Mouse (Mus musculus) forebrain, embryonic 16.5 days (tissue): ENCODE measurements at regions not wholly inside any gene's neighbourhood (a gene's known extent, or its start where the extent isn't known, plus 50 kb on each side); places are given as distances from the start of the nearest gene placed in this dataset.

Experiments
- ATAC-seq: fragments of 200-750 bp; cut with Nextera tagmentation; 2 replicates; pipeline ENCODE4 v1.8.0; 2017; ENCODE audit warnings: mild to moderate bottlenecking, moderate library complexity
- H3K27ac ChIP-seq: fragments of 300-500 bp; sonication (generic); 2 replicates; pipeline ENCODE4 v1.5.1; 2014; ENCODE audit warnings: low read length, control low read depth
- H3K27me3 ChIP-seq: fragments of 300-500 bp; sonication (generic); replicated peaks from 2 replicates; pipeline ENCODE4 v1.6.1; 2014; ENCODE audit warnings: low read length; ENCODE audit not compliant: control insufficient read depth, insufficient read depth
- H3K36me3 ChIP-seq: fragments of 300-500 bp; sonication (generic); 2 replicates; pipeline ENCODE4 v1.6.1; 2014; ENCODE audit not compliant: control insufficient read depth, insufficient read depth
- H3K4me1 ChIP-seq: fragments of 300-500 bp; sonication (generic); replicated peaks from 2 replicates; pipeline ENCODE4 v1.6.1; 2014; ENCODE audit warnings: low read length; ENCODE audit not compliant: control insufficient read depth, insufficient read depth
- H3K4me2 ChIP-seq: fragments of 300-500 bp; sonication (generic); 2 replicates; pipeline ENCODE4 v1.6.1; 2014; ENCODE audit warnings: mild to moderate bottlenecking, low read length, control low read depth
- H3K4me3 ChIP-seq: fragments of 300-500 bp; sonication (generic); replicated peaks from 2 replicates; pipeline ENCODE4 v1.5.1; 2014; ENCODE audit warnings: mild to moderate bottlenecking, low read length, control low read depth
- H3K9ac ChIP-seq: fragments of 300-500 bp; sonication (generic); replicated peaks from 2 replicates; pipeline ENCODE4 v1.6.1; 2014; ENCODE audit warnings: low read depth, low read length, control low read depth
- H3K9me3 ChIP-seq: fragments of 300-500 bp; sonication (generic); 2 replicates; pipeline ENCODE4 v1.6.1; 2016; ENCODE audit warnings: low read length; ENCODE audit not compliant: control insufficient read depth
- WGBS: fragments of 180-500 bp; shearing (Covaris S2); extraction: QIAGEN DNeasy Blood & Tissue Kit; methylation state at CpG from one replicate; pipeline ENCODE4 v1.1.7; 2014; 5-methylcytosine and 5-hydroxymethylcytosine counted together

DNA sequence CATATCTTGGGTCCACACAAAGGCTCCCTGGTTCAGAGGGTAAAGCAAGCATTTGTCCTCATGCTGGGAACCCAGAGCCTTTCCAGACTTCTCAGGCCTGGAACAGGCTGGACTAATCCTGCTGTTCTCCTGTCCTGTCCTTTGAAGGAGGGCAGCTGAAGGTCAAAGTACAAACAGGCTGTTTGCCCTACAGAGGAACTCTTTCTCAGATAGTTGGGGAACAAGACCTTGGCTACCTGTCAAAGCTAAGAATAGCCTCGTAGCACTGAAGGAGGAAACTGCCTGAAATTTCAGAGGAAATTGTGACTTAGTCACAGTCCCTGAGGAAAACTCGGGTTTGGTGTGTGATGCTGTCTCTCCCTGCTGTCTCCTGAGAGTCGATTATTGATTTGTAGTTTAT is 245.6 kb upstream of the N4bp1 start:
- Histone ChIP-seq H3K27ac (no peak overlapping the region), H3K4me2 (no peak overlapping the region), H3K4me3 (no peak overlapping the region), H3K9me3 (no peaks in the 10 kb centered on the region), H3K27me3 (no peaks in the 10 kb centered on the region), H3K9ac (no peak overlapping the region), H3K4me1 (peaks cover 3% of the 10 kb centered on the region; the same call in 1 of the 2 replicates), H3K36me3 (no peaks in the 10 kb centered on the region)
- no peak for ATAC-seq
- WGBS, result 58% methylated on average over 3 of the region's 3 CpGs

DNA sequence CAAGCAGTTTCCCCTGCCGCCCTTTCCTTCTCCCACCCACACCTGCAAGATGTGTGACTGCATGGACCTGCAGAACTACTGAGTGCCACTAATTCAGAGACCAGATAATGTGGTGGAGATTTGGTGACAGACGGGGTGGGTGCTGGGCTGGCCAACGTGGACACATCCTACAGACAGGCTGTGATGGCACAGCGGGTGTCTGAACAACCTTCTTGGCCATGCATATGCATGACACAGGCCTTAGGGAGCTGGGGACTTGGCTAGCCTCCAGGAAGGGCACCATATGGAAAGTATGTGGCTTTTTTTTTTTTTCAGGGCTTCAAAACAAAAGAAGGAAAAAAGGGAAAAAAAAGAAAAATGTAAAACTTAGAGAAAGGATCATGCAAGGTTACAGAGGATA is 243.5 kb upstream of the N4bp1 start:
- Histone ChIP-seq H3K4me1 (peaks cover 3% of the 10 kb centered on the region; the same call in 1 of the 2 replicates), H3K36me3 (no peaks in the 10 kb centered on the region), H3K4me2 (no peak overlapping the region), H3K9me3 (no peaks in the 10 kb centered on the region), H3K27ac (peak overlapping the region; percentile 23; the same call in 1 of the 2 replicates), H3K27me3 (no peaks in the 10 kb centered on the region), H3K4me3 (no peak overlapping the region), H3K9ac (no peak overlapping the region)
- 46% methylated on average over 4 of the region's 4 CpGs for WGBS
- ATAC-seq, result peak; percentile 50

DNA sequence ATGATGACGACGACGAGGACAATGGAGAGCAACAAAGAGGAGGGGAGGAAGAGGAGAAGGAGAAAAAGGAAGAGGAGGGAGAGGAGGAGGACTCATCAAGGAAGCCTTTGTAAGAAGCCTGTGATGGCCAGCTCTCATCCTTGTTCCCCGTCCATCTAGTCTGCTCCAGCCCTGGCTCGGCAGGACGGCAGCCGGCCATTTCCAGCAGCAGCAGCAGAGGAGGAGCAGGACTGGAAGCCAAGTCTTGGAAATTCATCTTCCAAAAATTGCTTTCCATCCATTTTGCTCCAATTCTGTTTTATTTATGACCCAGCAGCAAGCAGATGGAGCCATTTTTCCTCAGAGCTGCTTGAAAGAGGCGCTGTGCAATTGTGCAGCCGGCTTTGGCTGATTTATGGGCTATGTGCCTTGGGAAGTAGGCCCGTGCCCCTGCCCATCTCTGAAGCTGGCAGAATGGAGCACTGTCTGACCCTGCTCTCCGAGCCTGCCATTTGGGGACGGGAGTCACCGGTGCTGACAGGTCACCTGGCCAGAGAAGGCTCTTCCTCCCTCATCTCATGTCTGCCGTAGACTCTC is 231.2 kb upstream of the N4bp1 start:
- Histone ChIP-seq H3K4me2 (no peak overlapping the region), H3K4me1 (no peaks in the 10 kb centered on the region), H3K4me3 (no peak overlapping the region), H3K27ac (no peak overlapping the region), H3K36me3 (no peaks in the 10 kb centered on the region), H3K27me3 (no peaks in the 10 kb centered on the region), H3K9ac (no peak overlapping the region), H3K9me3 (no peaks in the 10 kb centered on the region)
- no peak for ATAC-seq
- WGBS, result 84% methylated on average over 14 of the region's 14 CpGs

DNA sequence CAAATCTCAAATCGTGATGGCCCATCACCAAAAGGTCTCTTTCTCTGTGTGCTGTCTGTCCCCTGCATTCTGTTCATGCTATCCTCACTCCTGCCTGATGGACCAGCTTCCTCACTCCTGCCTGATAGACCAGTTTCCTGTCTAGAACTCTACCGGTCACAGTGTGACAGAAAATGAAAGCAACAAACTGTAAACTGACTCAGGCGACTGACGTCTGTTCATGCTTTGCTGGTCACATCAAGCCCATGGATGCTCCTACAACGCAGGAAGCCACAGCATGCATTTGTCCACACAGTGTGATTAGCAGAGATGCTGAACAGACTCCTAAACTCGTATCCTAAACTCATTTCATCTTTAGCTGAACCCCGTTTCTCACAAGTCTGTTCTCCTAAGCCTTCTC is 227.3 kb upstream of the N4bp1 start:
- Histone ChIP-seq H3K9ac (no peak overlapping the region), H3K27ac (no peak overlapping the region), H3K9me3 (no peaks in the 10 kb centered on the region), H3K4me2 (no peak overlapping the region), H3K27me3 (no peaks in the 10 kb centered on the region), H3K36me3 (no peaks in the 10 kb centered on the region), H3K4me1 (no peaks in the 10 kb centered on the region), H3K4me3 (no peak overlapping the region)
- 88% methylated on average over 7 of the region's 7 CpGs for WGBS
- ATAC-seq, result no peak

DNA sequence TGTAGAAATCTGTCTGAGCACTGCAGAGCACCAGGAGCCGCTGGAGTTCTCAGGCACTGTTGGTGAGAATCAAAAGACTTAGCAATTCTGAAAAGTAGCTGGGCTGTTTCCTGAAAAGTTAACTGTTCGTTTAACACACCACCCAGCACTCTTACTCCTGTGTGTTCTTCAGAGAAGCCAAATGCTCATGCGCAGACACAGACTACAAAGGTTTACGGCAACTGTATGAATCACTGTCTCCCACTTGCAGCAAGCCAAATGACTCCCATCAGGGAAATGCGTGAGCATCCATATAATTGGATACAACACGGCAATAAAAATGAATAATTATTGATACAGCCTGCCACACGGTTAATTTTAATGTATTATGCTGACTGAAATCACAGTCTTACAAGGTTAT is 220.0 kb upstream of the N4bp1 start:
- H3K9ac ChIP-seq, result no peak overlapping the region
- H3K27me3 ChIP-seq, result no peaks in the 10 kb centered on the region
- H3K36me3 ChIP-seq, result no peaks in the 10 kb centered on the region
- no peaks in the 10 kb centered on the region for H3K9me3 ChIP-seq
- H3K4me3 ChIP-seq, result no peak overlapping the region
- no peak for ATAC-seq
- H3K4me2 ChIP-seq, result no peak overlapping the region
- WGBS, result 46% methylated on average over 7 of the region's 7 CpGs
- no peak overlapping the region for H3K27ac ChIP-seq
- no peaks in the 10 kb centered on the region for H3K4me1 ChIP-seq

DNA sequence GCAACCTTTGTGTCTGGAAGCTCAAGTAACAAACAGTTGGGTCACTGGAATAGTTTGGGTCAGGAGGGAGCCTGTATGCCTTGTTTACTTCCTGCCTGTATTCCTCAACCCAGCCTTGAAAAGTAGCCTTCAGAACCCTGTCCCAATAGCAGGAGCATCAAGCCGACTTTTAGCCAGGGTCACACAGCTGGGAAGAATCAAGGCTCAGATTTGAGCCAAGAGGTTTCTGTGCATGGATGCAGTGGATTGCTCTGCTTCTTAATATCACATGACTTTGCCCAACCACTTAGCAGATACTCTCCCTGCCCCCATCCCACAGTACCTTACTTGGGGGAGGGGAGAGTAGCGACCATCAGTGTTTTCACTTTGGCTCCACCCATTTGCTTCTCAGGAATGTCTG is 210.2 kb upstream of the N4bp1 start:
- H3K27me3 ChIP-seq, result no peaks in the 10 kb centered on the region
- no peak overlapping the region for H3K4me2 ChIP-seq
- no peaks in the 10 kb centered on the region for H3K9me3 ChIP-seq
- WGBS, result 71% methylated on average over 2 of the region's 2 CpGs
- H3K9ac ChIP-seq, result no peak overlapping the region
- H3K4me3 ChIP-seq, result no peak overlapping the region
- no peaks in the 10 kb centered on the region; the same call in 1 of the 2 replicates for H3K4me1 ChIP-seq
- no peaks in the 10 kb centered on the region for H3K36me3 ChIP-seq
- no peak overlapping the region for H3K27ac ChIP-seq
- ATAC-seq, result no peak

DNA sequence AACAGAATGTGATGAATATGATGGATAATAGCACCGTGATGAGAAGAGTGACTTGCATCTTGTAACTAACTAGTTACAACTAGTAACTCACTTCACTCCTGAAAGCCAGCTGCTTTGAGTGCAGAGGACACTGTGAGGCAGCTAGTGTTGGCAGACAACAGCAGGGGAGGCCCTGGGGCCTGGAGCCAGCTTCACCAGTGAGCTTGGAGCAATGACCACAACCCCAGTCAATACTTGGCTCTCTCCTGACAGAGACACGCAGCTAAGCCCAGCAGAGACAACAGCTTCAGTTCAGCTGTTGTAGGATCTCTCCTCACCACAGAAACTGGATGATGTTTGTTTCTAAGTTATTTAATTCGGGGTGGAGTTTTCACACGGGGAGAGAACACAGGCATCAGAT is 209.6 kb upstream of the N4bp1 start:
- no peaks in the 10 kb centered on the region; the same call in 1 of the 2 replicates for H3K4me1 ChIP-seq
- no peaks in the 10 kb centered on the region for H3K9me3 ChIP-seq
- H3K9ac ChIP-seq, result no peak overlapping the region
- no peak overlapping the region for H3K4me3 ChIP-seq
- no peaks in the 10 kb centered on the region for H3K36me3 ChIP-seq
- 82% methylated on average over 4 of the region's 4 CpGs for WGBS
- H3K4me2 ChIP-seq, result no peak overlapping the region
- H3K27ac ChIP-seq, result no peak overlapping the region
- ATAC-seq, result no peak
- H3K27me3 ChIP-seq, result no peaks in the 10 kb centered on the region

DNA sequence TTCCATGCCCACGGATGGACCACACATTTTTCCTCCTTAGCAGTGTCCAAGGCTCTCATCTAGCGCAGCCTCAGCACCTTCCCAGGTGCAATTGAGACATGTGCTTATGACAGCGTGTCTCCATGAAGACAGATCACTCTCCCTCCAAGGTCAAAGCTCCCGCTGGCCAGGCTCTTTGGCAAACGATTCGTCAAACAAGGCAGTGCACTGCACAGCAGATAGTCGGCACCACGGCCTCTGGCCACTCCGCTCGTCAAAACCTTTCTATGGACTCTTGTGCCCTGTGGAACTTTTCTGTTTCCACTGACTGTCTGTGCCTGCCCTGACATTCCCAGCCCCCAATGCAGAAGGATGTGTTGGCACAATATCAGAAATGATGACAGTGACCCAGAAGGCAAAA is 208.7 kb upstream of the N4bp1 start:
- Histone ChIP-seq H3K4me3 (no peak overlapping the region), H3K4me1 (no peaks in the 10 kb centered on the region; the same call in 1 of the 2 replicates), H3K4me2 (no peak overlapping the region), H3K27me3 (no peaks in the 10 kb centered on the region), H3K27ac (no peak overlapping the region), H3K9me3 (no peaks in the 10 kb centered on the region), H3K36me3 (no peaks in the 10 kb centered on the region), H3K9ac (no peak overlapping the region)
- ATAC-seq, result no peak
- 82% methylated on average over 10 of the region's 10 CpGs for WGBS

DNA sequence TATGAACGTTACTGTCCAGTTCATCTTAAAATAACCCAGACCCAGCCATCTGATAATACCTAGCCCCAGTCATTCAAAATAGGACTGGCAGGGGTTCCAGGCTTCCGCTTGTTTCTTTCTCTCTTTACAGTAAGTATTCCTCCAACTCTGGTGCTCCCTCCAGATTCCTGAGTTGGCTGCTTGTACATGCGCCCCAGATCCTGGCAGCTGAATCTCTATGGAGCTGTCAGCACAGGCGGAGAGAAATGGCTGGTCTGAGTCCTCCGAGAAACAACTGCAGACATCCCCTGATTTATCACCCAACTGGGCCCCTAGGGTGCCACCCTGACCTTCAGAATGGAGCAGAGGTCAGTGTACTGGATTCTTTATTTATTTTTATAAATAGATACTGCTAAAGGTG is 208.0 kb upstream of the N4bp1 start:
- WGBS, result 76% methylated on average over 5 of the region's 5 CpGs
- H3K4me1 ChIP-seq, result no peaks in the 10 kb centered on the region; the same call in 1 of the 2 replicates
- H3K27me3 ChIP-seq, result no peaks in the 10 kb centered on the region
- H3K4me3 ChIP-seq, result no peak overlapping the region
- H3K9me3 ChIP-seq, result no peaks in the 10 kb centered on the region
- no peak overlapping the region for H3K9ac ChIP-seq
- no peaks in the 10 kb centered on the region for H3K36me3 ChIP-seq
- ATAC-seq, result no peak
- H3K4me2 ChIP-seq, result no peak overlapping the region
- no peak overlapping the region for H3K27ac ChIP-seq
